Mouse (Mus musculus) effector memory CD4-positive, alpha-beta T cell, adult 5 months (primary cell): Measurements from ENCODE around the gene Mcm10. TPM values are rescaled to one million over a fixed set of nuclear protein-coding genes. Genes with fewer than 3 reads are reported as not detected.

Experiments used
- polyA plus RNA-seq: library from polyadenylated mRNA; unstranded; fragments of 100-300 nt; shearing (Covaris generic); gene quantifications from one replicate; pipeline ENCODE4 v1.2.1, GENCODE M21; 2017

Mcm10 gene
- polyA plus RNA-seq = 1.1 TPM

DNA sequence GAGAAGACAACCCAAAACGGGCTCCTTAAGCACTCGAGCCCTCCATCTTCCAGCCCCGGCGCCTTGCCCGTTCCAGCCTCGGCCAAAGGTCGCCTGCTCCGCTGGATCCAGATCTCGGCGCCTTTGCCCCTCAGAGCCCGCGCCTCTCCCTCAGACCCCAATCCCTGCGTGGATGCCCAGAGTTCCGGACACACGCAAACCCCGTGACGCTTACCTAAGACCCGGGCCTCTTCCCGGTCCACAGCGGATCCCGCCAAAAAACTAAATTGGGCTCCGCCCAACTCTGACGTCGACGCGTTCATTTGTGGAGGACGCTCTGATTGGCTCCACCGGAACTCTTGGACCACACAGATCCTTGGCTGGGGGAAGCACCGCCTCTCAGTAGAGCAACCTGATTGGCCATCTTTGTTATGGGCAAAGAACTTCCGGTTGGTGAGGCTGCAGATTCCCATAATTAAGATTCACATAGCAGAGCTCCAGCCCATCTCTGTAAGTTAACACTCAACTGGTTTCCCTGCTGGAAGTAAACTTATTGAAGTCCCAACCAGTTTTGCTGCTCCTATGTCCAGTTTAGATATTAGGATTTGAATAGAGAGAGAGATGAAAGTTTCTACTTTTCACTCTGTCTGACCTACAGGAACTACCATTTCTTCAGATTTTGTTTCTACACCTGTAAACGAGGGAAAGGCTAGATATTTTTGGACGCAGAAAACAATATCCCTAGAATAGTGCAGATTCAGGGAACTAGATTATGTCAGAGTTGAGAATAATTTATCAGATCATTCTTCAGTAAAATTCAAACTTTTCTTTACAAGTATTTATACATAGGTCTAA lies at the start of gene Mcm10:
TSS of gene Mcm10 (minus strand) at position 301 of the 834 bp plus-strand sequence.

DNA sequence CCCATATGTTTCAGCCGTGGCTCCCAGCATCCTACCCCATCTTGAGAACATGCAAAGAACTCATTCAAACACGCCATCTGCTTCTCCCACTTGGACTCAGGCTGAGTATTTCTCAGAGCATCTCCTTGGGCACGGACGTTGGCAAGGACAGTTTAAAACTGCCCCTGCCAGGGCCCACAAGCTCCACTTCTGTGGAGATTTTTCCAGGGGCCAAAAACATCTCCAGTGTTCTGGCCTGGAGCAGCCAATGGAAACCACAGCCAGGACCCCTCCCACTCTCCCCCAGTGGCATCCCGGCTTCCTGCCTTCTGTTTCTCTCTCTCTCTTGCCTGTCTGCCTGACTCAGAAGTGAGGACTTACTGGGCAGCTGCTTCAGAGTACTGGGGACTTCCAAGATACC lies 36.8 kb downstream of the Mcm10 start, which contains the start of gene Ucma:
TSS of gene Ucma (plus strand) at position 316 of the 400 bp plus-strand sequence.

Other genes with a start within 250 kb of the Mcm10 start
- gene Sephs1, start 131.2 kb downstream of the Mcm10 start, polyA plus RNA-seq = 21.8 TPM
- gene Phyh, start 93.8 kb downstream of the Mcm10 start, polyA plus RNA-seq = 51.4 TPM
- not detected for gene Ucma, start 36.7 kb downstream of the Mcm10 start, polyA plus RNA-seq
- 7.0 TPM for gene Optn, start 51.3 kb upstream of the Mcm10 start, polyA plus RNA-seq
- not detected for gene Ccdc3, start 125.0 kb upstream of the Mcm10 start, polyA plus RNA-seq